Mouse (Mus musculus): Measurements from ENCODE around the gene Tex2. TPM values are rescaled to one million over a fixed set of nuclear protein-coding genes. Genes with fewer than 3 reads are reported as not detected.
A peak's percentile ranks its signal among the peaks of the same experiment; 100 is the strongest.
"Not testable (repeated sequence)": the region's sequence is repeated elsewhere in the genome, so short reads cannot be mapped to it uniquely, and the experiment has no call there.

The Tex2 gene
- polyA plus RNA-seq (2014; fragmentation: Nextera tagmentation; extraction: Ambion mirVana): 7.6 and 8.0 TPM in 2 replicates

GRCm38 (mm10) chr11:106612961-106613637 is at the start of gene Tex2:
Tex2 (minus strand) TSS chr11:106613423.
- H3K27ac ChIP-seq (replicated peaks; ENCODE audit: low read depth, low read length): no peak within 1 kb of the TSS
- peak within 1 kb of the TSS; percentile 91 for H3K4me3 ChIP-seq (ENCODE audit: low read depth, low read length)
- peaks cover 6% of the 10 kb centered on the region for H3K4me1 ChIP-seq (ENCODE audit: control insufficient read depth, insufficient read depth, low read length)
- ATAC-seq (ENCODE audit: insufficient number of reproducible peaks, low FRiP score, low TSS enrichment, low read depth): peak; percentile 92
- no peaks in the 10 kb centered on the region; the same call in 1 of the 2 replicates for H3K27me3 ChIP-seq (ENCODE audit: control insufficient read depth, insufficient read depth, low read length)
- WGBS: under 1% methylated on average over 45 of the region's 45 CpGs
- no peaks in the 10 kb centered on the region for H3K36me3 ChIP-seq (ENCODE audit: control insufficient read depth, insufficient read depth, low read length)
- DNase-seq (ENCODE audit: low spot score): peak; percentile 96
- no peaks in the 10 kb centered on the region for H3K9me3 ChIP-seq (ENCODE audit: control insufficient read depth, low read length)
- peak within 1 kb of the TSS; percentile 75 for H3K4me2 ChIP-seq (ENCODE audit: low read depth, severe bottlenecking)
- H3K9ac ChIP-seq (ENCODE audit: low read length): peak within 1 kb of the TSS; percentile 76

GRCm38 (mm10) chr11:106662634-106663407 is 49.6 kb upstream of the Tex2 start:
- ATAC-seq (ENCODE audit: insufficient number of reproducible peaks, low FRiP score, low TSS enrichment, low read depth) (no peak), DNase-seq (ENCODE audit: low spot score) (no peak)
- no peak overlapping the region for H3K4me3 ChIP-seq (ENCODE audit: low read depth, low read length)
- H3K4me2 ChIP-seq (ENCODE audit: low read depth, severe bottlenecking): no peak overlapping the region
- peaks cover 13% of the 10 kb centered on the region for H3K4me1 ChIP-seq (ENCODE audit: control insufficient read depth, insufficient read depth, low read length)
- H3K9me3 ChIP-seq (ENCODE audit: control insufficient read depth, low read length): no peaks in the 10 kb centered on the region
- no peak overlapping the region for H3K27ac ChIP-seq (replicated peaks; ENCODE audit: low read depth, low read length)
- 86% methylated on average over 10 of the region's 11 CpGs for WGBS
- no peaks in the 10 kb centered on the region for H3K36me3 ChIP-seq (ENCODE audit: control insufficient read depth, insufficient read depth, low read length)
- no peaks in the 10 kb centered on the region for H3K27me3 ChIP-seq (ENCODE audit: control insufficient read depth, insufficient read depth, low read length)
- no peak overlapping the region for H3K9ac ChIP-seq (ENCODE audit: low read length)

- H3K4me1 ChIP-seq (ENCODE audit: control insufficient read depth, insufficient read depth, low read length): peaks cover 15% of the 10 kb centered on the region
- DNase-seq (ENCODE audit: low spot score) (no peak), ATAC-seq (ENCODE audit: insufficient number of reproducible peaks, low FRiP score, low TSS enrichment, low read depth) (no peak)
- H3K36me3 ChIP-seq (ENCODE audit: control insufficient read depth, insufficient read depth, low read length): no peaks in the 10 kb centered on the region
- WGBS: 80% methylated on average over 13 of the region's 13 CpGs
- peak overlapping the region; percentile 27; the same call in 1 of the 2 replicates for H3K9ac ChIP-seq (ENCODE audit: low read length)
- H3K27me3 ChIP-seq (ENCODE audit: control insufficient read depth, insufficient read depth, low read length): no peaks in the 10 kb centered on the region
- peak overlapping the region; percentile 70; the same call in 1 of the 2 replicates for H3K27ac ChIP-seq (replicated peaks; ENCODE audit: low read depth, low read length)
- no peak overlapping the region for H3K4me2 ChIP-seq (ENCODE audit: low read depth, severe bottlenecking)
- no peaks in the 10 kb centered on the region for H3K9me3 ChIP-seq (ENCODE audit: control insufficient read depth, low read length)
- H3K4me3 ChIP-seq (ENCODE audit: low read depth, low read length): no peak overlapping the region
These were observed 47.3 kb upstream of the Tex2 start for GRCm38 (mm10) chr11:106660453-106661081.

GRCm38 (mm10) chr11:106659598-106660295 is 46.5 kb upstream of the Tex2 start:
- no peak overlapping the region for H3K4me3 ChIP-seq (ENCODE audit: low read depth, low read length)
- peak; percentile 36 for DNase-seq (ENCODE audit: low spot score)
- no peaks in the 10 kb centered on the region for H3K36me3 ChIP-seq (ENCODE audit: control insufficient read depth, insufficient read depth, low read length)
- no peak overlapping the region for H3K4me2 ChIP-seq (ENCODE audit: low read depth, severe bottlenecking)
- ATAC-seq (ENCODE audit: insufficient number of reproducible peaks, low FRiP score, low TSS enrichment, low read depth): no peak
- peak overlapping the region; percentile 8; the same call in 1 of the 2 replicates for H3K9ac ChIP-seq (ENCODE audit: low read length)
- H3K27me3 ChIP-seq (ENCODE audit: control insufficient read depth, insufficient read depth, low read length): no peaks in the 10 kb centered on the region
- H3K27ac ChIP-seq (replicated peaks; ENCODE audit: low read depth, low read length): peak overlapping the region; percentile 70; the same call in 1 of the 2 replicates
- no peaks in the 10 kb centered on the region for H3K9me3 ChIP-seq (ENCODE audit: control insufficient read depth, low read length)
- H3K4me1 ChIP-seq (ENCODE audit: control insufficient read depth, insufficient read depth, low read length): peaks cover 15% of the 10 kb centered on the region
- WGBS: 55% methylated on average over 15 of the region's 15 CpGs

GRCm38 (mm10) chr11:106658051-106658880 is 45.0 kb upstream of the Tex2 start:
- Histone ChIP-seq H3K4me3 (ENCODE audit: low read depth, low read length) (no peak overlapping the region), H3K9ac (ENCODE audit: low read length) (peak overlapping the region; percentile 47), H3K27me3 (ENCODE audit: control insufficient read depth, insufficient read depth, low read length) (no peaks in the 10 kb centered on the region), H3K4me1 (ENCODE audit: control insufficient read depth, insufficient read depth, low read length) (peaks cover 15% of the 10 kb centered on the region), H3K4me2 (ENCODE audit: low read depth, severe bottlenecking) (peak overlapping the region; percentile 15; the same call in 1 of the 2 replicates), H3K9me3 (ENCODE audit: control insufficient read depth, low read length) (no peaks in the 10 kb centered on the region), H3K36me3 (ENCODE audit: control insufficient read depth, insufficient read depth, low read length) (no peaks in the 10 kb centered on the region), H3K27ac (replicated peaks; ENCODE audit: low read depth, low read length) (peak overlapping the region; percentile 62)
- WGBS: 27% methylated on average over 14 of the region's 14 CpGs
- ATAC-seq (ENCODE audit: insufficient number of reproducible peaks, low FRiP score, low TSS enrichment, low read depth): no peak
- peak; percentile 62 for DNase-seq (ENCODE audit: low spot score)

- H3K9me3 ChIP-seq (ENCODE audit: control insufficient read depth, low read length); H3K36me3 ChIP-seq (ENCODE audit: control insufficient read depth, insufficient read depth, low read length); DNase-seq (ENCODE audit: low spot score); H3K27ac ChIP-seq (replicated peaks; ENCODE audit: low read depth, low read length); H3K4me3 ChIP-seq (ENCODE audit: low read depth, low read length); H3K27me3 ChIP-seq (ENCODE audit: control insufficient read depth, insufficient read depth, low read length); H3K9ac ChIP-seq (ENCODE audit: low read length); H3K4me2 ChIP-seq (ENCODE audit: low read depth, severe bottlenecking); ATAC-seq (ENCODE audit: insufficient number of reproducible peaks, low FRiP score, low TSS enrichment, low read depth): not testable (repeated sequence)
- WGBS: 79% methylated on average over 5 of the region's 5 CpGs
- H3K4me1 ChIP-seq (ENCODE audit: control insufficient read depth, insufficient read depth, low read length): peaks cover 15% of the 10 kb centered on the region
These were observed 43.8 kb upstream of the Tex2 start for GRCm38 (mm10) chr11:106656896-106657498.

- Histone ChIP-seq H3K36me3 (ENCODE audit: control insufficient read depth, insufficient read depth, low read length) (no peaks in the 10 kb centered on the region), H3K4me2 (ENCODE audit: low read depth, severe bottlenecking) (no peak overlapping the region), H3K27ac (replicated peaks; ENCODE audit: low read depth, low read length) (no peak overlapping the region), H3K4me3 (ENCODE audit: low read depth, low read length) (no peak overlapping the region), H3K4me1 (ENCODE audit: control insufficient read depth, insufficient read depth, low read length) (no peaks in the 10 kb centered on the region), H3K27me3 (ENCODE audit: control insufficient read depth, insufficient read depth, low read length) (no peaks in the 10 kb centered on the region), H3K9ac (ENCODE audit: low read length) (no peak overlapping the region), H3K9me3 (ENCODE audit: control insufficient read depth, low read length) (no peaks in the 10 kb centered on the region)
- DNase-seq (ENCODE audit: low spot score) (peak; percentile 84), ATAC-seq (ENCODE audit: insufficient number of reproducible peaks, low FRiP score, low TSS enrichment, low read depth) (no peak)
- 31% methylated on average over 13 of the region's 13 CpGs for WGBS
These were observed 35.1 kb upstream of the Tex2 start for GRCm38 (mm10) chr11:106648347-106648746.
